Mouse (Mus musculus): ENCODE measurements around the gene Ccdc91. TPM values are rescaled to one million over a fixed set of nuclear protein-coding genes. Genes with fewer than 3 reads are reported as not detected.

The Ccdc91 gene
- polyA plus RNA-seq, 1 experiment from 2014 or later: 27.0 TPM

- Histone ChIP-seq H3K9me3 (ENCODE audit: control insufficient read depth, low read length) (no peaks in the 10 kb centered on the region), H3K9ac (ENCODE audit: low read length) (no peak overlapping the region), H3K27ac (ENCODE audit: low read length) (no peak overlapping the region), H3K36me3 (ENCODE audit: control insufficient read depth, insufficient read depth, low read length) (no peaks in the 10 kb centered on the region), H3K4me2 (ENCODE audit: low read depth, low read length) (no peak overlapping the region), H3K4me1 (replicated peaks; ENCODE audit: control insufficient read depth, insufficient read depth, low read length) (no peaks in the 10 kb centered on the region), H3K27me3 (ENCODE audit: control insufficient read depth, insufficient read depth, low read depth, low read length) (no peaks in the 10 kb centered on the region), H3K4me3 (ENCODE audit: low read length) (no peak overlapping the region)
- WGBS: 67% methylated on average over 6 of the region's 6 CpGs
- ATAC-seq (ENCODE audit: low read depth): no peak
Observed at GRCm38 (mm10) chr6:147607613-147608012, 132.0 kb downstream of the Ccdc91 start.

DNA sequence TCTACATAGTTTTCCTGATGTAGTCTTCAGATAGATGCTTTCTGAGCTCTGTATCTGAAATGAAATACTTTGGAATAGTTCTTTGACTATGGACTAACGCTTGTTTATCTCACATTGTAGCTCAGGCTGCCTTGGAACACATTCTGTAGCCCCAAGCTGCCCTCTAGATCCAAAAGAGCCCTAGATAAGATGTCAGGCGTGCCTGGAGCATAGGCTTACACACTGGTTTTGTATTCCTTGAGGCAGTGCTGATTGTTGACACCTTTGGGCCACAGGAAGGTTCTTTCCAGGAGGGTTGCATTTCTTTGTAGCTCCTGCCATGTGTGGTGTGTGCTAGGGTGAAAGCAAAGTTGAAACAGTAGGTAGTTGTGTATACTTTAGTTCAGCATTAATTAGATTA lies 139.7 kb downstream of the Ccdc91 start:
- Histone ChIP-seq H3K4me2 (ENCODE audit: low read depth, low read length) (no peak overlapping the region), H3K27ac (ENCODE audit: low read length) (no peak overlapping the region), H3K4me1 (replicated peaks; ENCODE audit: control insufficient read depth, insufficient read depth, low read length) (no peaks in the 10 kb centered on the region), H3K27me3 (ENCODE audit: control insufficient read depth, insufficient read depth, low read depth, low read length) (no peaks in the 10 kb centered on the region), H3K9ac (ENCODE audit: low read length) (no peak overlapping the region), H3K36me3 (ENCODE audit: control insufficient read depth, insufficient read depth, low read length) (no peaks in the 10 kb centered on the region), H3K9me3 (ENCODE audit: control insufficient read depth, low read length) (no peaks in the 10 kb centered on the region), H3K4me3 (ENCODE audit: low read length) (no peak overlapping the region)
- WGBS: 66% methylated on average over 2 of the region's 2 CpGs
- ATAC-seq (ENCODE audit: low read depth): no peak

DNA sequence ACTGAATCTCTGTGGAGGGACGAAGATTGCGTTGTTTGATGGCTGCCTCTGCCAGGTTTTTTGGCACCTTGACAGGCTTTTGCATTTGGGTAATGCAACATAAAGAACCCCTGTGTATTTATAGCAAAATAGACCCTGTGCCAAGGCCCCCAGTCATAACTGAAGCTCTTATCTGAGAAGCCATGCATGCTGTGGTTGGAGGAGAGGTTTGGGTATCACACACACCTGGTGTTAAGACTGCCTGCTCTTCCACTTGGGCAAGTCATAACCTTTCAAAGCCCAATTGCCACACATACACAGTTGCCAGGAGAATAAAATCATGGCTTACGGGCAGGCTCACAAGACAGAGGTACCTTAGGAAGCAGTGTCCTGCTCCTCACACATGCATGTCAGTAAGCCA lies 147.5 kb downstream of the Ccdc91 start:
- WGBS: 78% methylated on average over 3 of the region's 3 CpGs
- no peaks in the 10 kb centered on the region for H3K36me3 ChIP-seq (ENCODE audit: control insufficient read depth, insufficient read depth, low read length)
- no peak for ATAC-seq (ENCODE audit: low read depth)
- H3K9me3 ChIP-seq (ENCODE audit: control insufficient read depth, low read length): no peaks in the 10 kb centered on the region
- no peaks in the 10 kb centered on the region for H3K27me3 ChIP-seq (ENCODE audit: control insufficient read depth, insufficient read depth, low read depth, low read length)
- H3K4me2 ChIP-seq (ENCODE audit: low read depth, low read length): no peak overlapping the region
- H3K9ac ChIP-seq (ENCODE audit: low read length): no peak overlapping the region
- H3K4me1 ChIP-seq (replicated peaks; ENCODE audit: control insufficient read depth, insufficient read depth, low read length): no peaks in the 10 kb centered on the region
- H3K4me3 ChIP-seq (ENCODE audit: low read length): no peak overlapping the region
- H3K27ac ChIP-seq (ENCODE audit: low read length): no peak overlapping the region

DNA sequence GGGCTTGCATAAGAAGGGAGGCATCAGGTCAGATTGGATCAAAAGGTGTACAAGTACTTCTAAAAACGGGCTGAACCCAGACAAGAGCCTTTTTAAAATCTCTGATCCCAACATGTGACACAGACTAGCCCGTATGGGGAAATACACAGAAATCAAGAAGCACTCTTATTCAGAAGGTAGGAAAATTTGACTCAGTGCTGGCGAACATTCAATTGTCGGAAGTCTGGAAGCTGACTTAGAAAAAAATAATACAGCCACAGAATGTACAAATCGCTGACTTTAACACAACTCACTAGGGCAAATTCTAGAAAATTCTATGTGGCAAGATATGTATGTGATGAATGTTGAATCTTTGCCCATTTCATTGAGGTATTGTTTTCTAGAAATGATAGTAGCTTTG lies 160.8 kb downstream of the Ccdc91 start:
- Histone ChIP-seq H3K9me3 (ENCODE audit: control insufficient read depth, low read length) (no peaks in the 10 kb centered on the region), H3K4me2 (ENCODE audit: low read depth, low read length) (no peak overlapping the region), H3K27ac (ENCODE audit: low read length) (no peak overlapping the region), H3K27me3 (ENCODE audit: control insufficient read depth, insufficient read depth, low read depth, low read length) (no peaks in the 10 kb centered on the region), H3K36me3 (ENCODE audit: control insufficient read depth, insufficient read depth, low read length) (no peaks in the 10 kb centered on the region), H3K4me1 (replicated peaks; ENCODE audit: control insufficient read depth, insufficient read depth, low read length) (no peaks in the 10 kb centered on the region), H3K9ac (ENCODE audit: low read length) (no peak overlapping the region), H3K4me3 (ENCODE audit: low read length) (no peak overlapping the region)
- WGBS: 70% methylated on average over 5 of the region's 5 CpGs
- ATAC-seq (ENCODE audit: low read depth): no peak

- no peak overlapping the region for H3K27ac ChIP-seq (ENCODE audit: low read length)
- no peaks in the 10 kb centered on the region for H3K27me3 ChIP-seq (ENCODE audit: control insufficient read depth, insufficient read depth, low read depth, low read length)
- no peak overlapping the region for H3K9ac ChIP-seq (ENCODE audit: low read length)
- H3K4me1 ChIP-seq (replicated peaks; ENCODE audit: control insufficient read depth, insufficient read depth, low read length): no peaks in the 10 kb centered on the region
- no peak for ATAC-seq (ENCODE audit: low read depth)
- WGBS: 84% methylated on average over 7 of the region's 7 CpGs
- no peak overlapping the region for H3K4me3 ChIP-seq (ENCODE audit: low read length)
- H3K36me3 ChIP-seq (ENCODE audit: control insufficient read depth, insufficient read depth, low read length): no peaks in the 10 kb centered on the region
- H3K4me2 ChIP-seq (ENCODE audit: low read depth, low read length): no peak overlapping the region
- no peaks in the 10 kb centered on the region for H3K9me3 ChIP-seq (ENCODE audit: control insufficient read depth, low read length)
Observed at GRCm38 (mm10) chr6:147643875-147644274, 168.2 kb downstream of the Ccdc91 start.

GRCm38 (mm10) chr6:147644391-147644790 lies 168.8 kb downstream of the Ccdc91 start:
- H3K4me1 ChIP-seq (replicated peaks; ENCODE audit: control insufficient read depth, insufficient read depth, low read length): no peaks in the 10 kb centered on the region
- no peaks in the 10 kb centered on the region for H3K9me3 ChIP-seq (ENCODE audit: control insufficient read depth, low read length)
- no peak for ATAC-seq (ENCODE audit: low read depth)
- H3K27ac ChIP-seq (ENCODE audit: low read length): no peak overlapping the region
- H3K27me3 ChIP-seq (ENCODE audit: control insufficient read depth, insufficient read depth, low read depth, low read length): no peaks in the 10 kb centered on the region
- H3K9ac ChIP-seq (ENCODE audit: low read length): no peak overlapping the region
- H3K4me3 ChIP-seq (ENCODE audit: low read length): no peak overlapping the region
- H3K36me3 ChIP-seq (ENCODE audit: control insufficient read depth, insufficient read depth, low read length): no peaks in the 10 kb centered on the region
- H3K4me2 ChIP-seq (ENCODE audit: low read depth, low read length): no peak overlapping the region

DNA sequence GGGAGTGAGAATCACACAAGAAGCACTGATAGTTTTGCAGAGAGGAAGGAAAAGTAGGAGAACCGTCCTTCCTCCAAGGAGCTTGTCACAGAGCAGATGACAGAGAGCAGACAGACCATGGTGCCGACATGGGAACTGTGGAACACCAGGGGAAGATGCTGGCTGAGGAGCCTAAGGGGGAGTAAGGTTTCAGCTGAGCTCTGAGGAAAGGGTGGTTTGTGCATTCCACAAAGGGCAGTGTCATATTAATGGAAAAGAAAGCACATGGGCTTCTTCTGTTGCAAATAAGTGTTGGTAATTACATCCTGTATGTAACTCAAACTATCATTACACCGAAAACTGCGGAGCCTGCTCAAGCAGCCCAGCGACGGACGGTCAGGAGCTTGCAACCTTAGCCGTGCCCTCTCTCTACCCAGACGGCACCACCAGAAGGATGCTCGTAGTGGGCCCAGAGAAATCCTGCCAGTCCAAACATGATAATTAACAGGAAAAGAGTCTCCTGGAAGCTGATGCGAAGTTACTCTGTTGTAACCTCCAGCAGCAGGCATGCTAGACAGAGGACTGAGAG lies 170.9 kb downstream of the Ccdc91 start:
- WGBS: 70% methylated on average over 11 of the region's 11 CpGs
- Histone ChIP-seq H3K9me3 (ENCODE audit: control insufficient read depth, low read length) (no peaks in the 10 kb centered on the region), H3K4me2 (ENCODE audit: low read depth, low read length) (no peak overlapping the region), H3K36me3 (ENCODE audit: control insufficient read depth, insufficient read depth, low read length) (no peaks in the 10 kb centered on the region), H3K4me3 (ENCODE audit: low read length) (no peak overlapping the region), H3K4me1 (replicated peaks; ENCODE audit: control insufficient read depth, insufficient read depth, low read length) (no peaks in the 10 kb centered on the region), H3K9ac (ENCODE audit: low read length) (no peak overlapping the region), H3K27ac (ENCODE audit: low read length) (no peak overlapping the region), H3K27me3 (ENCODE audit: control insufficient read depth, insufficient read depth, low read depth, low read length) (no peaks in the 10 kb centered on the region)
- no peak for ATAC-seq (ENCODE audit: low read depth)

DNA sequence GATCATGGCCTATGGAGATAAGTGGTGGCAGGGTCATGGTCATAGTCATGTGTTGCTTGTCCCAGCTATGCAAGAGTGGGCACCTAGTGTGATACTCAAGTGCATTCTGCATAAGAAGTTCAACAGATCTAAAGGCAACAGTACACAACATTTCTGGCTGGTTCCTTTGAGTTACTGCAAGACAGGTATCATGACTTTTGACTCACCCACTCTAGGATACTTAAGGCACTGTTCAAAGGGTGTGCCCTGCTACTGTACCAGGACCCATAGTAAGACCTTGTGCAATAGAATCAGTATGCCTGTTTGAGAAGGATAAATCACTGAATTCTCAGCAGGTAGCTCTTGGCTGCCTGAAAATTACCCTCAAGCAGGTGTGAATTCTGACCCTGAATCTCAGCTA lies 182.4 kb downstream of the Ccdc91 start:
- H3K4me2 ChIP-seq (ENCODE audit: low read depth, low read length): no peak overlapping the region
- H3K4me1 ChIP-seq (replicated peaks; ENCODE audit: control insufficient read depth, insufficient read depth, low read length): no peaks in the 10 kb centered on the region
- H3K36me3 ChIP-seq (ENCODE audit: control insufficient read depth, insufficient read depth, low read length): no peaks in the 10 kb centered on the region
- no peak overlapping the region for H3K4me3 ChIP-seq (ENCODE audit: low read length)
- H3K27ac ChIP-seq (ENCODE audit: low read length): no peak overlapping the region
- no peaks in the 10 kb centered on the region for H3K27me3 ChIP-seq (ENCODE audit: control insufficient read depth, insufficient read depth, low read depth, low read length)
- no peak overlapping the region for H3K9ac ChIP-seq (ENCODE audit: low read length)
- H3K9me3 ChIP-seq (ENCODE audit: control insufficient read depth, low read length): no peaks in the 10 kb centered on the region
- ATAC-seq (ENCODE audit: low read depth): no peak

DNA sequence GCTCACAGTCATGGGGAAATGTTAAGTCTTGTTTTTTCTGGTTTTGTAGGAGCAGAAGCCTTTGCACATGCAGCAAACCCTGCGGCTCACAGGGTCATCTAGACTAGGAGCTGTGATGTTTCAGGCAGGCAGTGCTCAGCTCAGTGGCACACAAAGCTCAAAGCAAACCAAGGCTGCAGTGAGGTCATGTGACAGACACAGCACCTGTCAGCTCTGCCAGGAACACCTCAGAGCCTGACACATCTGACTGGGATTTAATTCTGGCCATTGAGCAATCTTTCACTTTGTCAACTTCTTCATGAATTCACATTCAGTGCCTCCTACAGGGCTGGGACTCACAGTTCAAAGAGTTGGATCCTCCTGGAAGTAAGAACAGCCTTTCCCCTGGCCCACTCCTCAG lies 185.1 kb downstream of the Ccdc91 start:
- H3K4me1 ChIP-seq (replicated peaks; ENCODE audit: control insufficient read depth, insufficient read depth, low read length): no peaks in the 10 kb centered on the region
- H3K9ac ChIP-seq (ENCODE audit: low read length): no peak overlapping the region
- H3K27me3 ChIP-seq (ENCODE audit: control insufficient read depth, insufficient read depth, low read depth, low read length): no peaks in the 10 kb centered on the region
- no peaks in the 10 kb centered on the region for H3K36me3 ChIP-seq (ENCODE audit: control insufficient read depth, insufficient read depth, low read length)
- H3K4me3 ChIP-seq (ENCODE audit: low read length): no peak overlapping the region
- ATAC-seq (ENCODE audit: low read depth): no peak
- WGBS: 53% methylated on average over 1 of the region's 1 CpGs
- no peak overlapping the region for H3K4me2 ChIP-seq (ENCODE audit: low read depth, low read length)
- H3K9me3 ChIP-seq (ENCODE audit: control insufficient read depth, low read length): no peaks in the 10 kb centered on the region
- no peak overlapping the region for H3K27ac ChIP-seq (ENCODE audit: low read length)

- Histone ChIP-seq H3K9ac (ENCODE audit: low read length) (no peak overlapping the region), H3K9me3 (ENCODE audit: control insufficient read depth, low read length) (no peaks in the 10 kb centered on the region), H3K4me1 (replicated peaks; ENCODE audit: control insufficient read depth, insufficient read depth, low read length) (no peaks in the 10 kb centered on the region), H3K36me3 (ENCODE audit: control insufficient read depth, insufficient read depth, low read length) (no peaks in the 10 kb centered on the region), H3K4me3 (ENCODE audit: low read length) (no peak overlapping the region), H3K27me3 (ENCODE audit: control insufficient read depth, insufficient read depth, low read depth, low read length) (no peaks in the 10 kb centered on the region), H3K27ac (ENCODE audit: low read length) (no peak overlapping the region), H3K4me2 (ENCODE audit: low read depth, low read length) (no peak overlapping the region)
- ATAC-seq (ENCODE audit: low read depth): no peak
- WGBS: 68% methylated on average over 4 of the region's 4 CpGs
Observed at GRCm38 (mm10) chr6:147661841-147662240, 186.2 kb downstream of the Ccdc91 start.
